In genomic region chr10:82756466-82756865, GRCm38 (mm10) we compare ENCODE assay signal across 32 mouse cellular contexts.
"Had no signal": no experiment of that assay in that cellular context is flagged by ENCODE, and none has a peak within 500 bp of the region (broad histone marks: within the 10 kb centered on the region; RNA-seq: fewer than 3 reads in every experiment).

No protein-coding gene starts in this region.

- H3K27me3 ChIP-seq: heart, embryonic 12.5 days; heart, embryonic 13.5 days; heart, embryonic 15.5 days; hindbrain, embryonic 12.5 days; hindbrain, embryonic 13.5 days; hindbrain, embryonic 15.5 days; intestine, embryonic 15.5 days; kidney, embryonic 15.5 days had no signal

- H3K9me3 ChIP-seq: heart, embryonic 15.5 days; hindbrain, embryonic 10.5 days; hindbrain, embryonic 12.5 days; hindbrain, embryonic 13.5 days; hindbrain, embryonic 15.5 days; intestine, embryonic 15.5 days; kidney, embryonic 15.5 days had no signal

- ATAC-seq: hindbrain, embryonic 16.5 days; hindbrain, postnatal 0 days; inflammation-experienced regulatory T-cells, adult 6 months; intestine, embryonic 15.5 days; intestine, embryonic 16.5 days; intestine, postnatal 0 days had no signal

- H3K4me3 ChIP-seq: heart, embryonic 12.5 days; heart, embryonic 13.5 days; heart, embryonic 15.5 days; hindbrain, embryonic 10.5 days; hindbrain, embryonic 12.5 days; hindbrain, embryonic 13.5 days; hindbrain, embryonic 15.5 days; intestine, embryonic 15.5 days; kidney, embryonic 15.5 days; layer of hippocampus, adult 2 months; left cerebral cortex, adult 2 months had no signal

- DNase-seq: heart, postnatal 10 days; heart, postnatal 14 days; heart, postnatal 36 days; heart, postnatal 4 days; kidney, adult 11 months; kidney, adult 18-20 months; kidney, adult 2 months; kidney, adult 8-10 months; kidney, adult 9 months; kidney, postnatal 10 days; kidney, postnatal 14 days; kidney, postnatal 25 days; kidney, postnatal 36 days; kidney, postnatal 4 days; layer of hippocampus, adult 9-11 months; layer of hippocampus, postnatal 36 days had no signal
